In genomic region chr9:57163137-57163536, GRCm38 (mm10) we compare ENCODE assay signal across 13 mouse cellular contexts.
"Had no signal": no experiment of that assay in that cellular context is flagged by ENCODE, and none has a peak within 500 bp of the region (broad histone marks: within the 10 kb centered on the region; RNA-seq: fewer than 3 reads in every experiment).

No protein-coding gene starts in this region.

- H3K4me3 ChIP-seq: left cerebral cortex, adult 2 months; liver, embryonic 13.5 days; midbrain, embryonic 10.5 days; midbrain, embryonic 13.5 days had no signal

- H3K36me3 ChIP-seq: liver, embryonic 13.5 days; midbrain, embryonic 10.5 days; midbrain, embryonic 13.5 days had no signal

- H3K9ac ChIP-seq: liver, embryonic 13.5 days; lung, embryonic 14.5 days; midbrain, embryonic 13.5 days had no signal

- H3K4me2 ChIP-seq: liver, embryonic 13.5 days; lung, embryonic 14.5 days; midbrain, embryonic 13.5 days had no signal

- ATAC-seq: lung, postnatal 0 days; midbrain, embryonic 13.5 days; midbrain, embryonic 16.5 days had no signal

- H3K27ac ChIP-seq: left cerebral cortex, adult 2 months; liver, embryonic 13.5 days; macrophage; midbrain, embryonic 10.5 days; midbrain, embryonic 13.5 days; stomach, postnatal 0 days had no signal

- DNase-seq: layer of hippocampus, postnatal 36 days; liver, embryonic 13.5 days; thymus, adult 18-20 months; thymus, postnatal 36 days had no signal

- H3K9me3 ChIP-seq: liver, embryonic 13.5 days; megakaryocyte, embryonic 14.5 days; midbrain, embryonic 10.5 days; midbrain, embryonic 13.5 days had no signal

- H3K27me3 ChIP-seq: liver, embryonic 13.5 days had no signal
